Mouse (Mus musculus): ENCODE measurements around the gene Atp2b1.

The Atp2b1 gene

GRCm38 (mm10) chr10:98916011-98916780, 2.0 kb downstream of the Atp2b1 start:
- no peak for DNase-seq

- no peak for DNase-seq
These were observed 2.7 kb downstream of the Atp2b1 start for GRCm38 (mm10) chr10:98916781-98917340.

- no peak for DNase-seq
These were observed 10.9 kb downstream of the Atp2b1 start for GRCm38 (mm10) chr10:98925081-98925480.

GRCm38 (mm10) chr10:98926991-98927390, 12.8 kb downstream of the Atp2b1 start:
- DNase-seq = no peak

- no peak for DNase-seq
These were observed 15.2 kb downstream of the Atp2b1 start for GRCm38 (mm10) chr10:98929444-98929843.

GRCm38 (mm10) chr10:98930143-98930542, 15.9 kb downstream of the Atp2b1 start:
- DNase-seq = no peak

- DNase-seq = no peak
These were observed 25.9 kb downstream of the Atp2b1 start for GRCm38 (mm10) chr10:98940137-98940536.

- no peak for DNase-seq
These were observed 26.6 kb downstream of the Atp2b1 start for GRCm38 (mm10) chr10:98940799-98941198.

- no peak for DNase-seq
These were observed 27.8 kb downstream of the Atp2b1 start for GRCm38 (mm10) chr10:98941991-98942390.

- DNase-seq = no peak
These were observed 28.8 kb downstream of the Atp2b1 start for GRCm38 (mm10) chr10:98942999-98943398.

GRCm38 (mm10) chr10:98943894-98944293, 29.7 kb downstream of the Atp2b1 start:
- no peak for DNase-seq

- no peak for DNase-seq
These were observed 32.0 kb downstream of the Atp2b1 start for GRCm38 (mm10) chr10:98946031-98946791.

GRCm38 (mm10) chr10:98947206-98947605, 33.0 kb downstream of the Atp2b1 start:
- no peak for DNase-seq

- peak in 1 of 2 experiments; percentile 42 for DNase-seq
These were observed 33.9 kb downstream of the Atp2b1 start for GRCm38 (mm10) chr10:98948096-98948495.

GRCm38 (mm10) chr10:98949750-98950149, 35.5 kb downstream of the Atp2b1 start:
- DNase-seq = no peak

GRCm38 (mm10) chr10:98951286-98952270, 37.4 kb downstream of the Atp2b1 start:
- DNase-seq = no peak

GRCm38 (mm10) chr10:98954230-98954993, 40.2 kb downstream of the Atp2b1 start:
- no peak for DNase-seq

- no peak for DNase-seq
These were observed 41.9 kb downstream of the Atp2b1 start for GRCm38 (mm10) chr10:98956124-98956523.

- DNase-seq = no peak
These were observed 44.5 kb downstream of the Atp2b1 start for GRCm38 (mm10) chr10:98958752-98959151.

- DNase-seq = no peak
These were observed 45.2 kb downstream of the Atp2b1 start for GRCm38 (mm10) chr10:98959385-98959784.

GRCm38 (mm10) chr10:98960911-98961310, 46.7 kb downstream of the Atp2b1 start:
- peak in 1 of 2 experiments; percentile 29 for DNase-seq

- no peak for DNase-seq
These were observed 47.9 kb downstream of the Atp2b1 start for GRCm38 (mm10) chr10:98962092-98962491.

Measured in lung, adult 18-20 months (tissue).